Mouse (Mus musculus) heart, postnatal 25 days (tissue): ENCODE data around the gene Prkd3. TPM values are rescaled to one million over a fixed set of nuclear protein-coding genes. Genes with fewer than 3 reads are reported as not detected.

Experiments
- DNase-seq: peaks from one replicate; pipeline ENCODE4 v3.0.0; 2022; ENCODE audit warnings: low spot score
- intact Hi-C: fragments of 180-260 bp; cut with DNase I; formaldehyde crosslinking; loops from one replicate; pipeline ENCODE4 v1.15.1; 2025
- total RNA-seq, 2 experiments: library from RNA; stranded (reverse); gene quantifications; 2 replicates each; pipeline ENCODE4 v1.2.3; 2021

Gene Prkd3
- total RNA-seq, 2 experiments from 2014 or later, result 16.5 to 19.8 TPM

DNA sequence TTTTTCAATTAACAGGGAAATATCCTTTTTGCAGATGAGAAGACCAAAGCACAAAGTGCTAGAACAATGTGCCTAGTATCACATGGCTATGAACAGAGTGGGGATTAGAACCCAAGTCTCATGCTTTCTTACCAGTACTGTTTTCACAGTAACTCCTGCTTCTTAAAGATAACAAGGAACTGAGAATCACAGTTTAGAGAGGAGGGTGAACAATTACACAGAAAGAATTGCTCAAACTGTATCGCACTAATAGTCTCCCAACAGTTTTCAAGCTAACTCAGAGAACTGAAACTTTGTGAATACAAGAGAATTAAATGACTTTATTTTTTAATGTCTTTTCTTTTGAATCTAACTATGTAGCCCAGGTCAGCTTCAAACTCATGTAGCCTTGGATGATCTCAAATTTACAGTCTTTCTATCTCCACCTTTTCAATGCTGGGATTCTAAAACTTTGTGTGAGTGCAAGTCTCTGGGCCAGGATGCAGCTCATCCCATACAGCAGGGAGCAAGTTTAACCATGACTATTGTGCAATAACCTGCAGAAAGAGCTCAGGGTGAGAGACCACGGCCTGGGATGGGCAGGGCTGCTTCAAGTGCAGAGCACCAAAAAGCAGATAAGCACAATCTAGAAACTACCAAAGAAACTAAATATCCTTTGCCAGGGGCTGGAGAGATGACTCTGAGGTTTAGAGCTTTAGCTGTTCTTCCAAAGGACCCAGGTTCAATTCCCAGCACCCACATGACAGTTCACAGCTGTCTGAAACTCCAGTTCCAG, 5.5 kb downstream of the Prkd3 start:
- no peak for DNase-seq
- intact Hi-C loops, result loop anchor here (5.0 kb wide), 1 partner anchor 38 kb away; no protein-coding TSS in a partner anchor

DNA sequence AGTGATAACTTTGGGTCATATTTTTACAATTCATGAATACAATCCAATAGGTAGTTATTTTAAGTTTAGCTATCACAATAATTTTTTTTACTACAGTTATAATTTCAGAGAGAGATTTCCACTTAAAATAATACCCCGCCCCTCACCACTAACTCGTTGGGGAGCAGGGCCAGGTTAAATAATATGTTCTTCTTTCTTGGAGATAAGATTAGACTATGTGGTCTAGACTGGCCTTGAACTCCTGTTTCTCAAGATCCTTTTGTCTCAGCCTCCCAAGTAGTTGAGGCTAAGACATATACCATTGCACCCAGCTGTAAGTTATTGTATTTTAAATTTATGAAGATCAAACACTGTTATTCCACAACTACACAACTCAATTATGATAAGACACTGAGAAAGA, 7.0 kb downstream of the Prkd3 start:
- no peak for DNase-seq
- intact Hi-C loops, result no loop called here

DNA sequence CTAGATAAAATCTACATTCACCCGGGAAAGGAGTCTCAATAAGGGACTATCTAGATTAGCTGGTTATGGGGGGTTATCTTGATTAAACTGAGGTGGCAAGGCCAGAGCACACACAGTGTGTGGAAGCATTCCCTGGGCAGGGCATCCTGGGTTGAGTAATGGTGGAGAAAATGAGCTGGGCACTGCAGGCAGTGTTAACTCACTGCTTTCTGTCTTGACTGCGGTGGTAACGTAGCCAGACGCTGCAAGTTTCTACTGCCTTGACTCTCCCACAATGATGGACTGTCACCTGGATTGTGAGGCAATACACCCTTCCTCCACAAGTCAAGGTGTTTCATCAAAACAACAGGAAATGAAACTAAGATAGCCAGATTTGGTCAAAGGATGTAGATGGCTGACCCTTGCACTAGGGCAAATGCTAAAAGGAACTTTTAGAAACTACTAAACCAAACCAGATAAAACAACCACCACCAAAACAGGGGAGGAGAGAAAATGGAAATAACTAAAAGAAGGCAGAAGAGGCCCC, 20.8 kb downstream of the Prkd3 start:
- DNase-seq, result no peak
- intact Hi-C loops, result no loop called here

DNA sequence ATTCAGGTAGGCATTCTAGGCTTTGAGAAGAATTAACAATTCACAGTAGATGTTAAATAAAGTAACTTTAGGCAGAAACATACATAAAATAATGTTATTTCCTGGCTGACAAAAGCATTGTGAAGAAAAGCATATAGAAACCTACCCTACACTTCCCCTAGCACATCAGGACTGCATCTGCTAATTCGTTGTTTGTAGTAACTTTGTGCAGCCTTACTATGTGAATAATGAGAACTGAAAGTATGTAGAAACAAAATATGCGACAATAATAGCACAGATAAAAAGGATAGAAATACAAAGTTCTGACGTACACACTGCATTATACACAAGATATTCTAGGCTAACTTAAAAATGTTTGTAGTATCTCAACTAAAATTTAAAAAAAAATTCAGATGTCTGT, 21.4 kb downstream of the Prkd3 start:
- DNase-seq, result no peak
- intact Hi-C loops, result no loop called here

DNA sequence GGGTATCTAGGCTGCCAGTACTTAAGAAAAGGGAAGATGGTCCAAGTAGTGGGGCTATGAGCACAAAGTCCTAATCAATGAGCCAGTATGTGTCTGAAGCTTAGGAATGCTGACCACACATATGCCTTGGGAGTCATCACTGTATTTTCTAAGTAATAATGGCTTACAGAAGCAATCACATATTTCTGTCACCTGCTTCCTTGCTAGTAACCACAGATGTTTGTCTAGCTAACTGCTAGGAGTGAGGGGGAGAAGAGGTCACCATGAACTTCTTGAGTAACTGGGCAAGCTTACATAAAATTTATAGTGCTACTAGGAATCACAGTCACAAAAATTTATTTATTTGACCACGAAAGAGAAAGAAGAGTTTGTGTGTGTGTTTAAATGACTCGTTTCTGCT, 22.5 kb downstream of the Prkd3 start:
- intact Hi-C loops, result no loop called here
- no peak for DNase-seq

DNA sequence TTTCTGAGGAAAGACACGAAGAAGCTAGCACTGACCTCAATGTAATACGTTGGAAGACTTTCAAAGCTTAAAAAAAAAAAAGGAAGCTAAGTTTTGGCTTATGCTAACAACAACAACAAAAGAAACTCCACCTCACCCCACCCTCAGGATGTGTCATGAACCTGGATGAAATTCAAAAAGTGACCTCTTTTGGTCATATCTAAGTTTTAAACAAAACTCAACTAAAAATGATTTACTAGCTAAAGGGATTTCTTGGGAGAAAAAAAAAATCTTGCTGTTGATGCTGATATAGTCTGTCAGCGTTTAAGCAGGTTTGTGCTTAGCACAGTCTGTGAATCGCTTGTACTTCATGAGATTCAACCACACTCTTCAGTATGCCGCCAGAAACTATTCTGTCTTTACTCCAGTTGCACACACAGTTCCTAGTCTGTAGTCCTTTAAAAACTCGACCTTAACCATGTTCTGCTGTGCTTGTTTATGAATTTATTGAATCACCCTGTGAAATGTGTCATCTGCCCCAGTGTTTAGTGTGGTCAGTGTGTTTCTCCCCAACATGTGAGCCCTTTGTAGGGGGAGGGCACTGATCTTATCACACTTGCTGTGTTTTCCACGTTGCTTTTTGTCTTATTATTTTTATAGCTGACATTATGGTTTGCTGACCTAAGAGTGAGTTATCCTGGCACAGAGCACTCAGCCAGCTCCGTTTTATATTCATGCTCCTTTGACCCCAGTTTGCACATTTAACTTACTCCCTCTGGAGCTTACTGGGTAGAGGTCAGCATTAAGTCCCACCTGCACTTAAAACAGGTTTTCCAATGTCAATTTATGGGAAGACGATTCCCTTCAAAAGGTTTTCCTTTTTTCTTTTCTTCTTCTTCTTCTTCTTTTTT, 25.4 kb downstream of the Prkd3 start:
- DNase-seq, result no peak
- intact Hi-C loops, result no loop called here

DNA sequence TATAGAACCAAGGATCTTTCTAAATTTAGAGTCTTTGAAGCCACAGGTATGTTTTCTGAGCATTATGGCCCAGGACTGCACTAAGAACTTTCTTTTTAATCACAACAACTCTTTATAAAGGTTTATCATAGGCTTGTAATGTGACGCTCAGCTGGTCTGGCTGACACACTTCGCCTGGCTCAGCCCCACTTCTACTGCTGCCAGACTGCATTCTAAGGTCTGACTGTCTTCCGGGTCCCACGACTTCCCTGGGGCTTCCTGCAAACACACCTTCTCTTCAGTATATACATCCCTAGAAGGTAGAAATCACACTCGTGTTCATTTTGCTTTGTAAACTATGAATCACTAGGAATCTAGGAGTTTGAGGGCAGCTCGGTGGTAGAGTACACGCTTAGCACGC, 26.2 kb downstream of the Prkd3 start:
- intact Hi-C loops, result no loop called here
- DNase-seq, result no peak

DNA sequence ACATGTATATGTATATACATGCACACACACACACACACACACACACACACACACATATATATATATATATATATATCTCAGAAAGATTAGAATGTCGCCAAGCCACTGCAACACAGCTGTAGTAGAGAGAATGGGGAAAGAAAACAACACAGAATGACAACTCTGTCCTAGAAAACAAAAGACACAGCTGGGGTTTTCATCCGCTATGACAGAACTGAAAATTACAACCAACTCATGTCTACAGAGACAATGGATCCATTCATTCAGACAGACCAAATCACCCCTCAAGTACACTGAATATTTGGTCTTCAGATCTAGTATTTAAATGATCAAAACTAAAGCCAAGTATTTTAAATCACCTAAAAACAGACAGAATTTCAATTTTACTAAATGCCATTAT, 26.9 kb downstream of the Prkd3 start:
- DNase-seq, result no peak
- intact Hi-C loops, result no loop called here

DNA sequence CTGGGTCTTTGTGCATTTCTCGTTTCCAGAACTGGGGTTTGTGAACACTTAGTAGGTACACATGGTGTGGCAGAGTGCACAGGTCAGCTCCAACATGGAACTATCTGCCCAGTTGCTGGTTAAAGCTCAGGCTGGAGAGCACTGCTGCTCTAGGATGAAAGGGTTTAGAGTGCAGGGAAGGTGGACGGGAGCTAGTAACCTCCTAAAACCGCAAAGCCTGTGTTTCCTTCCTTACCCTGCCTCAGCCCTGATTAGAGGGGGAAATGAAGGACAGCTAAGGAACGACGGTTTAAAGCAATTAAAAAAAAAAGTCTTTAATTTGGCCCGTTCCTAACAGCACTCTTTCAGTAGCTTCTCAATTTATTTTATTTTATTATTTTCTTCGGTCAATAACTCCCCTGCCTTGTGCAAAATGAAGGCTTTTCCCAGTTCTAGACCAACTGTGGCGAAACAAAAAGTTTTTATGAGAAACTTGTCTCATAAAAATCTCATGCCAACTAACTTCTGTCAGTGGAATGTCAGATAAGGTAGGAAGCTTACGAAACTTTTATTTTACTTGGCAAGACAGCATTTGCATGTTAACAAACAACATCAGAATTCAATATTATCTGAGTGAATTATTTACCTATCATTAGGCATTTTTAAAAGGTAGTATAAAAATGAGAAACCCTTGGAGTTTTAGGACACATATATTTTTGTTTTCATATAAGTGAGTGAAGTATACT, 28.2 kb downstream of the Prkd3 start:
- no peak for DNase-seq
- intact Hi-C loops, result no loop called here

DNA sequence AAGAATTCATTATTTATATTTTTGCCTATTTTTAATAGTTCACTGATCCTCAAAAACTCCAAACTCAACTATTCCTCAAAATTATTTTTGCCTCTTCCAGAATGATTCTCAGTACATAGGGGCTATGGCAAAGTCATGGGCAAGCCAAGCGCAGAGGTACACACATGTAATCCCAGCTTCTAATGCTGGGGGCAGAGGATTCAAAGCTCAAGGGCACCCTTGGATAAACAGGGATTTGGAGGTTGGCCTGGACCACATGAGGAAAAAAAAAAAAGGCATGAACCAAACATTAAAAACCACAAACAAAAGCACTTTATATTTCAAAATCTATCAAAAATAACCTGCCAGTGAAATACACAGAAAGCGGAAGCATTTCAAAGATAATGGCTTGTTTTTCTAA, 29.1 kb downstream of the Prkd3 start:
- no peak for DNase-seq
- intact Hi-C loops, result no loop called here

DNA sequence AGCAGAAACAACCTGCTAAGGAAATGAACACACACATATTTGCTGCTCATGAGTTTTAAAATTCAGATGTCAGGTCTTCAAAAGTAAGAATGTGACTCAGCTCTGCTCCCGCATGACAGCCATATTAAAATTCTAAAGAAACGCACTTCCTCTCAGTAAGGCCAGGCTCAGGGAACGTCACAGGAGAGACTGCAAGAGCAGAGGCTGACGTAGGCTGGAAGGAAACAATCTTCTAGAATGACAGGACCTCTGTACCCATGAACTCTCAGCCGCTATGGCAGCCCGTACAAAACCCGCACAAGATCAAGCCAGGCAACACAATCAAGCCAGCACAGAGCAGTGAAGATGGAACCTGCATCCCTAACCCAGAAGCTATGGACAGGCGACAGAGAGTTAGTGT, 31.6 kb downstream of the Prkd3 start:
- intact Hi-C loops, result no loop called here
- DNase-seq, result no peak

DNA sequence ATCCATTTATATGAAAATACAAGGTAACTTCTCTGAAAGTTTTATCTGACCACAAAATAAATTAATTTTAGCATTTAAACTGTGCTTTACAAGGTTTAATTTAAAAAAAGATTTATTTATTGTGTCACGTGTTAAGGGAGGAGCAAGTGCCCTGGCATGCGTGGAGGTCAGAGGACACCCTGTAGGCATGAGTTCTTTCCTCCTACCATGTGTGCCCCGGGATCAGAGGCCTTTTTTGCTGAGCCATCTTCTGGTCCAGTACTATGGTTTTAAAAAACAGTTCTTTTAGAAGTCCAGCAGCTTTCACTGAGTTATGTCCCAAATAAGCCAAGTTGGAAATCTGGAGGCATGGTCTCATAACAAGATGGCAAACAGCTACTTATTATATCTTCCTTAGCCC, 36.9 kb downstream of the Prkd3 start:
- intact Hi-C loops, result no loop called here
- no peak for DNase-seq

DNA sequence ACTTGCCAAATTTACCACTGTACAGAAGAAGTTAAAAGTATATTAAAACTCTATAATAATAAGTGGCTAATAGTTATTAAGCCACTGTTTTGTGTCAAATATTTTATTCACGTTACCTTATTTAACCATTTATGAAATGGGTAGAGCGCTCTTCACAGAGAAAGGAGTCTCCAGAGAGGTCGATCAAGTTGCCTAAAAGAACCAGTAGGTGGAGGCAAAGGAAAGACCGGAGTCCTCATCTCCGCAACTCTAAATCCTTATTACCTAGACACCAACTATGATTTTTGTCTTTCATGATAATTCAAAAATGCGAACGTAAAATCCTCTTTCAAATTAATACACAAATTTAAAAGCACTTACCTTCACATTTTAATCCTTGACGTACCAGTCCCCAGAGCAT, 37.5 kb downstream of the Prkd3 start:
- DNase-seq, result no peak
- intact Hi-C loops, result no loop called here

DNA sequence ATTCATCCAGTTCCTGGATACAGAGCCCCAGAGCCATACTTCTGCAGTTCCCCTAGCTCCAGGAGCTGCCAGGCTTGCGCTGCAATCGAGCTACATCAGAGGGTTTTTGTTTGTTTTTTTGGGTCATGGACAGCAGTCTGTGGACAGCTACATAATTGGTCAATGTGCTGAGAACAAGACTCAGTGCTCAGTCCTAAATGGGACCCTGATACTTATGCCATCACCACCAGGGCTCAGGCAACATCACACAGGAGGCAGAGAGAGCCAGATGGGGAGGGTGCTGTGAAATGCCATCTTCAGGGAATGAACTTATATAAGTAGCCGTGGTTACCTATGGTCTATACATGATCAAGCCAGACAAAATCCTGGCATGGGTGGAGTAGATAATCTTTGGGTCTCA, 52.1 kb downstream of the Prkd3 start:
- intact Hi-C loops, result no loop called here
- no peak for DNase-seq

DNA sequence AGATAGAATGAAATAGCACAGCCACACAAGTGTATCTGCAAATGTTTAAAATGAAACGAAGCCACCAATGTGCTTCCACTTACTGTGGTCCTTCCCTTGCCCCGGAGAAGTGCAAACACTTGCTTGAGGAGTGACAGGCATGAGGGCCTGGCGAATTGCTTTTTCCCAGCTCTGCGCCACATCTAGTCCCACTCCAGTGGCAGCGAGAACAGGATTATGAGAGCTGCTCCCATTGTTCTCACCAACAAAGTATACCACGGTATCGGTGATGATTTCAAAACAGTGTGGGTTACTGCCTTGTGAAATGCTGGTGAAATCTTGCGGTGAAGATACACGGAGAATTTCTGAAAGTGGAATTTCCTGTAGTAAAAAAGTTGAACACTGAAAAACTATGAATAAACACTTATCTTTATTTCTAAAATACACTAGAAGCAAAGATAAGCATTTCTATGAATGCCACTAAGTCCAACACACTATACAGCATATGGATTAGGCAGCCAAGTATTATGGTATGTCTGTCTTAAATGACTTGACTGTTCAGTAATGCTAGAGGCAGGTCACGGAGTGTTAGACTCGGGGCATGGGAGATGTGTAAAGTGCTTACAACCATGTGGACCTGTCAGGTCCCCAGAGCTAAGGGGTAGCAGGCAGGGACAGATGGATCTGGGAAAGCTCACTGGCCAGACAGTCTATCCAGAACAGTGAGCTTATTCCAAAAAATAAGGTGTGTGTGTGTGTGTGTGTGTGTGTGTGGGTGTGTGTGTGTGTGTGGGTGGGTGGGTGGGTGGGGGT, 54.3 kb downstream of the Prkd3 start:
- DNase-seq, result no peak
- intact Hi-C loops, result no loop called here

DNA sequence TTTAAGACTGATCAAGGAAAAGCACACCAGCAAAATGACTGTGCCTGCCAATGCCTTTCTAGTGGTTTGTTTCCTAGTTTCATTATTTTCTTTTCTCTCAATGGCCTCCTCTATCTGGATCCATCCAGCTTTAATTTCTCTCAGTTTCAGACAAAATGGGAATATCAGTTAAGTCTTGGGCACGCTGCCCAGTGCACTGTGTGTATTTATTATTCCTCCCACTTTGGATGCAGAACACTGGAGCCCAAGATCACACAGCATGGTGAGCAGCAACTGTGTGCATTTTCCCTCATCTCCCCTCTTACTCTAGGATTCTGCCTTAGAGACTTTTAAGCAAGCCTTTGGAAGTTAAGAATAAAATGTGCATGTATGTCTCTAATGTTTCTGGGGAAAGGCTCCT, 56.2 kb downstream of the Prkd3 start:
- intact Hi-C loops, result no loop called here

DNA sequence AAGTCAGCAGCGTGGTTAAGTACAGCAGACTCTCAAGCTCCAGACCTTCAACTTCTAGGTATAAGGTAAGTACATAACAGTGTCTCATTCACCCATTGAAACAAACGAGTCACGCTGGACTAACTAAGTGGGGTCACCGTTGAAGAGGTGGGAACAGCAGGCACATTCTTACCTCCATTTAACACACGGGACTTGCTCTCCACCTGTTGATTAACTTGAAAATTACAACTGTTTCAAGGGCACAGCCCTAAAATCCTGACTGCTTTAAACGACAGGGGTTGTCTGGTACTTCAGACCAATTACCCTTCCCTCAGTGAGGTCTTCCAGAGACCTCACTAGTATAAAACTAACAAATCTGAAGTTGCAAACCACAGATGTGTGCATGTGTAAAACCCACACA, 61.1 kb downstream of the Prkd3 start:
- no peak for DNase-seq
- intact Hi-C loops, result no loop called here

More for the DNA sequence above, 56.2 kb downstream of the Prkd3 start:
- no peak for DNase-seq

DNA sequence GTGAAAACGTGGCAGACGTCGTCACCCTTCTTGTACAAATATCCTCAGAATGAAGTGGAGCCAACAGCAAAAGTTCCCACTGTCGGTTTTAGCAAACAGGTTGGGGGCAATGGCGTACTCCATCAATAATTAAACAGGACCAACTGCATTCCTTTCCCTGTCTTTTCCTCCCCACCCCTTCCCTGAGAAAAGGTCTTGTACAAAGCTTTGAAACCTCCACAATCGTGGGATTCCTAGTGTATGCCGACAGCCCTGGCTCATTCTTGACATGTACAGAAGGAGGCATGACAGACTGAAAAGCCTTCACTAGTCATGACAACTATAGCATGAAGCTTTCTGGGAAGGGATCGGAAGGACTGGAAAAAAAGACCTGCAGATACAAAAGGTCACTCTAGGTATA, 67.4 kb downstream of the Prkd3 start:
- DNase-seq, result no peak
- intact Hi-C loops, result no loop called here

DNA sequence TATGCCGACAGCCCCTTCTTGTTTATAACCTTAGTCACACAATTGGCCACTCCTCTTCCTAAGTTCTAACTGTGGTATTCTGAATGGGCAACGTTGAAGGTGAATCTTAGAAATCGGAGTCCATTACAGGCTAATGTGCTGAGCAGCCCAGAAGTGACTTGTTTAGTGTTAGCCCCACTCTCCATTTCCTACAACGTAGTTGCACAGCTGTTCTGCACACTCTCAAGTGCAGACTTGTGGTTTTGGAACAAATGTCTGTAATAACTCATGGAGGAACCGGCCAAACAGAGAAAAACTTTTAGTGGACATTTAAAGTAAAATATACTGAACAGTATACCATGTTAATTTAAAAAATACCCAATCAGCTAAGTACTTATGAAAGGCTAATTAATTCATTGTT, 68.5 kb downstream of the Prkd3 start:
- no peak for DNase-seq
- intact Hi-C loops, result no loop called here

DNA sequence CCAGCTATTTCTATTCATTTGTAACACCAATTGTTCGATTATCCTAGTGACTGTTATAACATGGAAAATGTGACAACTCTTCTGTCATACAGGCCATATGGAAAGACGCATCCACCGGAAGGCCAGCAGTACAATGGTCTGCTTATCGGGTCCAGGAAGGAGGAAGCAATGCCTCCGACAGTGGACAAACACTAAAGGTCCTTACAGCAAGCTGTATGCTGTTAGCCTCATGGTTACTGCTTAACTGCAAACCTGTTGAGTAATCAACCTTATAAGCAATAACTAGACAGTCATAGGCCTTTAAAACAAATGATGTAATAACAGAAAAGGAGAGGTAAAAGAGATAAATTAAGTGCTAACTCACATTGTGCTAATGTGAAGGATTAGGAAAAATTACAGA, 69.4 kb downstream of the Prkd3 start:
- DNase-seq, result no peak
- intact Hi-C loops, result no loop called here
